Mouse (Mus musculus) MEL (cell line): Measurements from ENCODE around the gene Nr3c2. TPM values are rescaled to one million over a fixed set of nuclear protein-coding genes. Genes with fewer than 3 reads are reported as not detected.

Source experiments
- DNase-seq: peaks from one replicate; pipeline ENCODE4 v3.0.0; 2011; ENCODE audit warnings: low read depth, low spot score
- H3K27ac ChIP-seq: 2 replicates; pipeline ENCODE4 v1.5.1; 2012; ENCODE audit warnings: low read depth, mild to moderate bottlenecking, control low read depth, low read length, moderate library complexity; ENCODE audit not compliant: control insufficient read depth
- H3K27me3 ChIP-seq, 2 experiments: fragments of 150-350 bp in 1 of 2; sonication (generic) in 1 of 2; 2 replicates each; pipeline ENCODE4 v1.6.1; 2012; ENCODE audit warnings: low read length in 2 of 2, mild to moderate bottlenecking in 2 of 2, improper control_type of control experiment in 1 of 2, moderate library complexity in 1 of 2; ENCODE audit not compliant: insufficient read depth in 2 of 2, control insufficient read depth in 1 of 2
- H3K36me3 ChIP-seq, 2 experiments: 2 replicates each; pipeline ENCODE4 v1.6.1; 2012 to 2014; ENCODE audit warnings: low read length in 2 of 2, improper control_type of control experiment in 1 of 2, inconsistent platforms in 1 of 2, mild to moderate bottlenecking in 1 of 2; ENCODE audit not compliant: insufficient read depth in 2 of 2, control insufficient read depth in 1 of 2
- H3K4me1 ChIP-seq, 2 experiments: fragments of 150-350 bp in 1 of 2; sonication (generic) in 1 of 2; 2 replicates each; pipeline ENCODE4 v1.6.1; 2012; ENCODE audit warnings: low read length in 2 of 2, improper control_type of control experiment in 1 of 2, mild to moderate bottlenecking in 1 of 2; ENCODE audit not compliant: insufficient read depth in 2 of 2, control insufficient read depth in 1 of 2
- H3K4me3 ChIP-seq, 2 experiments: fragments of 150-350 bp in 1 of 2; sonication (generic) in 1 of 2; 2 replicates each; pipeline ENCODE4 v1.5.1; 2012; ENCODE audit warnings: low read depth in 2 of 2, low read length in 2 of 2, mild to moderate bottlenecking in 2 of 2, moderate library complexity in 2 of 2, control low read depth in 1 of 2, improper control_type of control experiment in 1 of 2; ENCODE audit not compliant: control insufficient read depth in 1 of 2, insufficient read depth in 1 of 2
- H3K79me2 ChIP-seq: 2 replicates; pipeline ENCODE4 v1.6.1; 2012; ENCODE audit warnings: mild to moderate bottlenecking, low read length, moderate library complexity; ENCODE audit not compliant: control insufficient read depth, poor library complexity, insufficient read depth
- H3K9ac ChIP-seq: 2 replicates; pipeline ENCODE4 v1.6.1; 2012; ENCODE audit warnings: low read depth, mild to moderate bottlenecking, control low read depth, low read length, moderate library complexity; ENCODE audit not compliant: control insufficient read depth, poor library complexity, severe bottlenecking
- H3K9me3 ChIP-seq: fragments of 150-350 bp; sonication (generic); replicated peaks from 2 replicates; pipeline ENCODE4 v1.6.1; 2012; ENCODE audit warnings: mild to moderate bottlenecking, low read length, improper control_type of control experiment, moderate library complexity; ENCODE audit not compliant: insufficient read depth
- CHD1 ChIP-seq: IDR thresholded peaks from 2 replicates; pipeline ENCODE4 v1.6.1; 2012; ENCODE audit warnings: low read depth, mild to moderate bottlenecking, inconsistent platforms, low read length, improper control_type of control experiment
- E2F4 ChIP-seq: IDR thresholded peaks from 2 replicates; pipeline ENCODE4 v1.6.1; 2011; ENCODE audit warnings: low read depth, low read length, improper control_type of control experiment, borderline replicate concordance
- EP300 ChIP-seq, 2 experiments: IDR thresholded peaks; 2 replicates each; pipeline ENCODE4 v1.6.1; 2011; ENCODE audit warnings: improper control_type of control experiment in 2 of 2, low read length in 2 of 2, low read depth in 1 of 2, mild to moderate bottlenecking in 1 of 2
- ETS1 ChIP-seq: IDR thresholded peaks from 2 replicates; pipeline ENCODE4 v1.6.1; 2012; ENCODE audit warnings: low read depth, mild to moderate bottlenecking, inconsistent platforms, low read length, improper control_type of control experiment, moderate library complexity
- GABPA ChIP-seq: IDR thresholded peaks from 2 replicates; pipeline ENCODE4 v1.6.1; 2012; ENCODE audit warnings: low read depth, mild to moderate bottlenecking, inconsistent platforms, low read length, improper control_type of control experiment, moderate library complexity
- GATA1 ChIP-seq: IDR thresholded peaks from 2 replicates; pipeline ENCODE4 v1.6.1; 2011; ENCODE audit warnings: low read depth, low read length, improper control_type of control experiment
- JUND ChIP-seq: IDR thresholded peaks from 2 replicates; pipeline ENCODE4 v1.6.1; 2011; ENCODE audit warnings: low read depth, mild to moderate bottlenecking, improper control_type of control experiment, low read length
- KAT2A ChIP-seq: conservative IDR thresholded peaks from 2 replicates; pipeline ENCODE4 v1.6.1; 2012; ENCODE audit warnings: low read depth, low read length, improper control_type of control experiment, inconsistent platforms
- MAFK ChIP-seq: IDR thresholded peaks from 2 replicates; pipeline ENCODE4 v1.6.1; 2011; ENCODE audit warnings: low read depth, mild to moderate bottlenecking, low read length, improper control_type of control experiment, borderline replicate concordance
- MAZ ChIP-seq: IDR thresholded peaks from 2 replicates; pipeline ENCODE4 v1.6.1; 2012; ENCODE audit warnings: low read depth, mild to moderate bottlenecking, inconsistent platforms, low read length, improper control_type of control experiment
- MYB ChIP-seq: IDR thresholded peaks from 2 replicates; pipeline ENCODE4 v1.6.1; 2011; ENCODE audit warnings: mild to moderate bottlenecking, low read depth, low read length, improper control_type of control experiment
- MYC ChIP-seq: IDR thresholded peaks from 2 replicates; pipeline ENCODE4 v1.6.1; 2011; ENCODE audit warnings: low read depth, mild to moderate bottlenecking, low read length, improper control_type of control experiment, moderate library complexity
- POLR2A ChIP-seq, 2 experiments: IDR thresholded peaks; 2 replicates each; pipeline ENCODE4 v1.6.1; 2011 to 2012; ENCODE audit warnings: low read length in 2 of 2, mild to moderate bottlenecking in 2 of 2, control low read depth in 1 of 2, improper control_type of control experiment in 1 of 2, low read depth in 1 of 2, moderate library complexity in 1 of 2; ENCODE audit not compliant: control insufficient read depth in 1 of 2, insufficient read depth in 1 of 2, poor library complexity in 1 of 2
- POLR2AphosphoS2 ChIP-seq: IDR thresholded peaks from 2 replicates; pipeline ENCODE4 v1.6.1; 2011; ENCODE audit warnings: low read length, improper control_type of control experiment
- SIN3A ChIP-seq: IDR thresholded peaks from 2 replicates; pipeline ENCODE4 v1.6.1; 2012; ENCODE audit warnings: low read length, improper control_type of control experiment, inconsistent platforms
- TAL1 ChIP-seq: IDR thresholded peaks from 2 replicates; pipeline ENCODE4 v1.6.1; 2012; ENCODE audit warnings: mild to moderate bottlenecking, inconsistent platforms, low read length, moderate library complexity, mixed read lengths
- TBP ChIP-seq: IDR thresholded peaks from 2 replicates; pipeline ENCODE4 v1.8.0; 2011; ENCODE audit warnings: low read depth, low read length, improper control_type of control experiment
- TCF12 ChIP-seq: IDR thresholded peaks from 2 replicates; pipeline ENCODE4 v1.6.1; 2014; ENCODE audit warnings: low read depth, mild to moderate bottlenecking, inconsistent platforms, low read length, improper control_type of control experiment, moderate library complexity
- UBTF ChIP-seq: IDR thresholded peaks from 2 replicates; pipeline ENCODE4 v1.6.1; 2012; ENCODE audit warnings: low read depth, mild to moderate bottlenecking, inconsistent platforms, low read length, improper control_type of control experiment, moderate library complexity, borderline replicate concordance; ENCODE audit not compliant: insufficient read depth
- ZMIZ1 ChIP-seq: IDR thresholded peaks from 2 replicates; pipeline ENCODE4 v1.6.1; 2012; ENCODE audit warnings: low read depth, mild to moderate bottlenecking, inconsistent platforms, low read length, improper control_type of control experiment, moderate library complexity
- polyA plus RNA-seq, 2 experiments: library from polyadenylated mRNA; stranded (reverse) in 1 of 2; unstranded in 1 of 2; fragments of >175 nt in 1 of 2; fragments of >200 nt in 1 of 2; gene quantifications; 2 replicates each; pipeline versions ENCODE4 v1.2.1 to v1.2.4; 2012; ENCODE audit warnings: low replicate concordance in 2 of 2, low read depth in 1 of 2; ENCODE audit not compliant: insufficient read length in 2 of 2, insufficient read depth in 1 of 2, missing spikeins in 1 of 2
- total RNA-seq: library from RNA; depleted of rRNA; stranded (reverse); fragments of 300-350 nt; gene quantifications from 2 replicates; pipeline ENCODE4 v1.2.3, GENCODE M21; 2012

The Nr3c2 gene
- total and polyA plus RNA-seq, 3 experiments = 1.0 to 1.5 TPM; not detected in 1

DNA sequence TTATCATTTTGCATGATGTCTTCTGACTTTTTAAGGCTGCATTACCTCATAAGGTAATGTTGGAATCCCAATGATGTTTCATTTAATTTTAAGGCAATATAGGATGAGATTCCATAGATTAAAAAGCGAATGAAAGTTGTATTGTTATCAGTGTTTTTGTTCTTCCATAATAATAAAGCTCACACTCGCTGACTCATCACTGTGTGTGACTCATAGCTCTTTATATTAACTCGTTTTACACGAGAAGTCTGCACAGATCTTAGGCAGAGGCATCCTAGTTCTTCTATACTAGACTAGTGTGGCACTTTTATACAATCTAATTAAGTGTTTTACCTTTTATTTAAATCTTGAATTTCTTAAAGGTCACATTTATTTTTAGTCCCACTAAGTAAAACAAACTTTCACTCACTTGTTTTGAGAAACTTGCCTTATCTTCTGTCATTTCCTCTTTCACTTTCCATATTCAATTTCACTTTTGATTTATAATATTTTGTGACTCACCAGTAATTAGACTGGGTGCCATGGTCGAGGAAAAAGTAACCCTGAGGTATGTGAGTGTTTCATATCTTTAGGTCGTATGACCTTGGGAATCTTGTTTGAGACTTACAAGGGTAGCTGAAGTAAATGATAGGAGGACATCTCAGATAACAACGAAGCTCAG, 217.3 kb downstream of the Nr3c2 start:
- no peaks in the 10 kb centered on the region for H3K27me3 ChIP-seq
- no peaks in the 10 kb centered on the region for H3K79me2 ChIP-seq
- H3K9ac ChIP-seq = no peak overlapping the region
- peak overlapping the region; percentile 38 to 46 for H3K4me3 ChIP-seq
- no peaks in the 10 kb centered on the region for H3K4me1 ChIP-seq
- DNase-seq = peak; percentile 46
- peaks cover 0 to 3% of the 10 kb centered on the region in 2 experiments; a peak in 1 of 4 replicates for H3K36me3 ChIP-seq
- no peak overlapping the region for H3K27ac ChIP-seq
- no peaks in the 10 kb centered on the region for H3K9me3 ChIP-seq
- TF ChIP-seq KAT2A = no peak
- 0 out of 2 replicates have a peak, but pooled peaks have one; percentile 24 for TF ChIP-seq GATA1
- no peak for TF ChIP-seq E2F4
- TF ChIP-seq UBTF = no peak
- no peak for TF ChIP-seq TBP
- 0 out of 2 replicates have a peak, but pooled peaks have one; percentile 53 for TF ChIP-seq MAFK
- no peak for TF ChIP-seq POLR2A (IDR thresholded peaks at IDR 0.05; ENCODE audit: control insufficient read depth in 1 of 2, insufficient read depth in 1 of 2, low read depth in 1 of 2, low read length in 2 of 2, poor library complexity in 1 of 2)
- TF ChIP-seq ETS1 = peak; percentile 60

DNA sequence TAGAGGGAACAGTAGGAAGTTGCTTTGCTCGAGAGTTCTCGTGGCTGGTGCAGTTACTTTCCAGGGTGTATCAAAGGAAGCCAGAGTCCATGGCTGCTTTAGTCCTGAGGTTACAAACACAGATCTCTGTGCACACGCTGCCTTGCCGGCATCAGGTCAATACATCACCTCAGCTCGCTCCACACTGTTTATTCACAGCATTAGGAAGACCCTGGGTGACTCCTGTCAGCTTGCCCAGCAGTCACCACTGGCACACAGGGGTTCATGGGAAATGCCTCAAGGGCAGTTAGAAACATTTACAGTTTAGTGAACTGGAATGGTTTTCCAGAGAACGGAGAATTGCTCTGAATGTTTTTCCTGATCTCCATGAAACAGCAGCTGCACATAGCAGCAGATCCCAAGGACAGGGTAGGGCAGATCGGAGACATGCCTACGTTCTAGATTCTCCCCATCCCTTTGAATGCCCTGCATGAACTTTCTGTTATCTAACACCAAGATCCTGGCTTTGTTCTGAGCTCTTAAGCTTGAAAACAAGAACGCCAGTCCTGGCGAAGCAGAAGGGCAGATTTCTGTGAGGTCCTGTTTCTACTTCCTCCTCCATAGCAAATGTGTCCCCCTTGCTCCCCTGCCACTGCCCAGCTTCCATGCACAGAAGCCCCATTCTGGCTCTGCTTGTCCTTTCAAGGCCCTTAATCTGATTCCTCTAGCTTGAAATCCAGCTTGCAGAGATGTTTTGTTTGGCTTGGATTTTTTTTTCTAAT, 221.7 kb downstream of the Nr3c2 start:
- Histone ChIP-seq H3K4me1 (no peaks in the 10 kb centered on the region), H3K36me3 (peaks cover 0 to 3% of the 10 kb centered on the region in 2 experiments; a peak in 1 of 4 replicates), H3K79me2 (no peaks in the 10 kb centered on the region), H3K4me3 (no peak overlapping the region), H3K9me3 (no peaks in the 10 kb centered on the region), H3K27ac (no peak overlapping the region), H3K27me3 (no peaks in the 10 kb centered on the region), H3K9ac (no peak overlapping the region)
- TF ChIP-seq SIN3A = no peak
- TF ChIP-seq MAZ = no peak
- no peak for TF ChIP-seq TAL1
- TF ChIP-seq CHD1 = no peak
- no peak for DNase-seq

DNA sequence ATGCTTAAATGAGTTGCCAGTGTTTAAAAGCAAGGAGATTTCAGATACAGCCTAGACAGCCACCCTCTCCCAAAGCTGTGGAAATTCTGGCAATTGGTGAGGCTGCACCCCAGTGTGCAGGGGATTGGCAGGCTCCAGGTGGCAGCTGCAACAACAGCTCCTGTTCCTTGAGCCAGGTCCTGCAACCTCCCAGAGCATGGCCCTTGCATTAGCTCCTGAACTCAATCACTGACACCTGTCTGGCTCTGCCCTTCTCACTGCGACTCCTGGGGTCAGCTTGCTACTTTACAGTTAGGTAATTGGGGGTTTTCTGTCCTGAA, 222.3 kb downstream of the Nr3c2 start:
- no peaks in the 10 kb centered on the region for H3K4me1 ChIP-seq
- DNase-seq = no peak
- no peaks in the 10 kb centered on the region for H3K27me3 ChIP-seq
- no peak overlapping the region for H3K9ac ChIP-seq
- H3K4me3 ChIP-seq = no peak overlapping the region
- H3K79me2 ChIP-seq = no peaks in the 10 kb centered on the region
- peaks cover 0 to 3% of the 10 kb centered on the region in 2 experiments; a peak in 1 of 4 replicates for H3K36me3 ChIP-seq
- TF ChIP-seq POLR2A (IDR thresholded peaks at IDR 0.05; ENCODE audit: control insufficient read depth in 1 of 2, insufficient read depth in 1 of 2, low read depth in 1 of 2, low read length in 2 of 2, poor library complexity in 1 of 2) (no peak), MYC (no peak), TCF12 (no peak), POLR2AphosphoS2 (no peak), JUND (no peak), MAFK (no peak), ETS1 (no peak), MYB (no peak), EP300 (IDR thresholded peaks at IDR 0.05; ENCODE audit: low read depth in 1 of 2, low read length in 2 of 2) (no peak), MAZ (no peak), ZMIZ1 (no peak), UBTF (no peak), GABPA (no peak), GATA1 (no peak), TAL1 (no peak)
- TF ChIP-seq, all 39 proteins: peak for 0
- Histone ChIP-seq H3K9me3 (no peaks in the 10 kb centered on the region), H3K27ac (no peak overlapping the region)
